Mouse (Mus musculus) thymus, adult 2 months (tissue): Measurements from ENCODE around the gene Slc25a23. TPM values are rescaled to one million over a fixed set of nuclear protein-coding genes. Genes with fewer than 3 reads are reported as not detected.
A peak's percentile ranks its signal among the peaks of the same experiment; 100 is the strongest.

ENCODE experiments used
- DNase-seq: peaks from one replicate; pipeline ENCODE4 v3.0.0; 2021
- H3K27ac ChIP-seq: fragments of 200-500 bp; 2 replicates; pipeline ENCODE4 v1.5.1; 2012; ENCODE audit warnings: low read length, control low read depth; ENCODE audit not compliant: control insufficient read depth, insufficient read depth
- H3K27me3 ChIP-seq: fragments of 200-500 bp; 2 replicates; pipeline ENCODE4 v1.6.1; 2012; ENCODE audit warnings: mild to moderate bottlenecking, low read length, moderate library complexity, mixed read lengths; ENCODE audit not compliant: control insufficient read depth, insufficient read depth
- H3K36me3 ChIP-seq: fragments of 200-500 bp; 2 replicates; pipeline ENCODE4 v1.6.1; 2012; ENCODE audit warnings: mild to moderate bottlenecking, low read length, moderate library complexity; ENCODE audit not compliant: control insufficient read depth, insufficient read depth
- H3K4me1 ChIP-seq: fragments of 200-500 bp; replicated peaks from 2 replicates; pipeline ENCODE4 v1.6.1; 2012; ENCODE audit warnings: low read length; ENCODE audit not compliant: control insufficient read depth, insufficient read depth
- H3K4me3 ChIP-seq: fragments of 200-500 bp; 2 replicates; pipeline ENCODE4 v1.5.1; 2012; ENCODE audit warnings: mild to moderate bottlenecking, low read length, control low read depth, moderate library complexity; ENCODE audit not compliant: control insufficient read depth, insufficient read depth
- CTCF ChIP-seq: fragments of 200-500 bp; IDR thresholded peaks from 2 replicates; pipeline ENCODE4 v1.5.1; 2012; ENCODE audit warnings: mild to moderate bottlenecking, control low read depth, low read length, moderate library complexity, borderline replicate concordance; ENCODE audit not compliant: control insufficient read depth, poor library complexity, insufficient read depth; ENCODE audit errors: extremely low read depth
- POLR2A ChIP-seq: fragments of 200-500 bp; IDR thresholded peaks from 2 replicates; pipeline ENCODE4 v1.6.1; 2012; ENCODE audit warnings: mild to moderate bottlenecking, low read length, control low read depth, moderate library complexity; ENCODE audit not compliant: control insufficient read depth, poor library complexity, insufficient read depth; ENCODE audit errors: extremely low read depth
- WGBS: fragments of 180-500 bp; shearing (Covaris S2); methylation state at CpG from one replicate; pipeline ENCODE4 v1.1.7; 2018; 5-methylcytosine and 5-hydroxymethylcytosine counted together
- polyA plus RNA-seq: library from polyadenylated mRNA; depleted of rRNA; stranded (reverse); fragments of >200 nt; gene quantifications from 2 replicates; pipeline ENCODE4 v1.2.3, GENCODE M21; 2012

Gene Slc25a23
- polyA plus RNA-seq, 1 experiment: 76.5 TPM

DNA sequence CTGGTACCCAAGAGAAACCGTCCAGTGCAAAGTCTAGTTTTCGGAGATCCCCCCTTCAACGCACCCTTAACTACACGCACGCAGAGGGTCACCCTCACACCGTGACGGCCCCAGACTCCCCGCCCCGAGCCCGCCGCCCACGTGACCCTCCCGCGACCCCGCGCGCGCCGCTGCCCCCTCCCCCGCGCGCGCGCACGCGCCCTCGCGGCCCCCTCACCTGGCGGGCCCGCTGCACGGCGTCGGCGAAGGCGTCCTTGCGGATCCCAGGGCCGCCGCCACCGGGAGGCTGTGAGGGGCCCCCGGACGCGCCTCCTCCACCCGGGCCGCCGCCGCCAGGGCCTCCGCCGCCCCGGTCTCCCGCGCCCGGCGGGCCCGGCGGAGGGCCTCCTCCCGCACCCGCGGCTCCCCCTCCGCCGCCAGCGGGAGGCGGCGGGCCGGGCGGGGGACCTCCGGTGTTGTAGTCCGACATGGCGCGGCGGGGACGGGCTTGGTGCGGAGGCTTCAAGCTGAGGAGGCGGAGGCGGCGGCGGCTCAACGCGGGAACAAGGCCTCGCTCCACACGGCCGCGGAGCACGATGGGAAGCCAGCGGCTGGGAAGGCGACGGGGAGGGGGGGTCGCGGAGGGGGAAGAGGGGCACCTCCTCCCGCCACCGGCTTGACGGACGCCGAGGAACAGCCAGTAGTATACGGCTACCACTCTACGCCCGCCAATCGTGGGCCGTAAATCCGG lies 28.6 kb downstream of the Slc25a23 start, which contains the start of gene Khsrp:
Gene Khsrp, minus strand, starts transcription at position 592 of the 730 bp plus-strand sequence.
- Histone ChIP-seq H3K36me3 (peaks cover 8% of the 10 kb centered on the region; the same call in 1 of the 2 replicates), H3K4me3 (peak within 1 kb of the TSS; percentile 57), H3K27me3 (no peaks in the 10 kb centered on the region), H3K4me1 (peaks cover 21% of the 10 kb centered on the region), H3K27ac (peak within 1 kb of the TSS; percentile 62)
- TF ChIP-seq CTCF (no peak), POLR2A (peak; percentile 67; the same call in 1 of the 2 replicates)
- peak; percentile 70 for DNase-seq
- WGBS: 1% methylated on average over 99 of the region's 99 CpGs

DNA sequence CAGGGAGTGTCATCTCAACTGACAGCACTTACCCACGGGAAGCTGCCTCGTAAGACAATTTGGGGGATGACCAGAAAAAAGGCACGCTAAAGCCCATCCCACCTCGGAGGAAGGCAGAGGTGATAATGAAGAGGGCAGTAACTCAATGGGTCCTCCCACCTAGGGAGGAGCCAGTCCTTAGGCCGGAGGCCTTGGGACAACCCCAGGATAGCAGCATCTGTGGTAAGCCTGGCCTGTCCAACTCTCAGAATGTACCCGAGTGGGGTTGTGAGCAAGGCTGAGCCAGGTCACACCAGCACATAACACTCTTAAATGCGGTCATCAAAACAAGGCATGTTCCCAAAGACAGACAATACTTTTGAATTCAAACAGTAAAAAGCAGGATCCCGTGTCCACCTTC lies 30.0 kb downstream of the Slc25a23 start:
- Histone ChIP-seq H3K4me1 (peaks cover 21% of the 10 kb centered on the region), H3K27ac (no peak overlapping the region), H3K4me3 (0 out of 2 replicates have a peak overlapping the region, but pooled peaks have one; percentile 3), H3K27me3 (no peaks in the 10 kb centered on the region), H3K36me3 (peaks cover 22% of the 10 kb centered on the region)
- DNase-seq: no peak
- TF ChIP-seq POLR2A (no peak), CTCF (no peak)
- 36% methylated on average over 8 of the region's 8 CpGs for WGBS

DNA sequence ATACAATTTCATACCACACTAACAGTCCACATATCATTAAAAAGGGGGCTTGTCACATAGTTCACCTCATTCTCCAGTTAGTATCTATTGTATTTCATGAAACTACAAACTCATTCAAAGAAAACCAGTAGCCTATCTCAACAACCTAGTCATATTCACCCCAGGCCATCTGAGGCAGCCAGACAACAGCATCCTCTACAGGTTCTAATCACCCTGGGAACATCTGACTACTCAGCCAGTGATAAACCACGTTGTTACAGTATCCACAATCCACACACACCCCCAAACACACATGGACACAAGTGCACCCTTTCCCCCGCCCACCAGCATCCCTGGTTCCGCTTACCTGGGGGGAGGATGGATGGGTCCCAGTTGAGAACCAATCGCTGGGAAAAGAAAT lies 32.2 kb downstream of the Slc25a23 start:
- 91% methylated on average over 4 of the region's 4 CpGs for WGBS
- no peaks in the 10 kb centered on the region for H3K27me3 ChIP-seq
- peaks cover 44% of the 10 kb centered on the region for H3K36me3 ChIP-seq
- no peak overlapping the region for H3K27ac ChIP-seq
- no peak for DNase-seq
- peaks cover 16% of the 10 kb centered on the region for H3K4me1 ChIP-seq
- H3K4me3 ChIP-seq: no peak overlapping the region
- TF ChIP-seq POLR2A (no peak), CTCF (no peak)

DNA sequence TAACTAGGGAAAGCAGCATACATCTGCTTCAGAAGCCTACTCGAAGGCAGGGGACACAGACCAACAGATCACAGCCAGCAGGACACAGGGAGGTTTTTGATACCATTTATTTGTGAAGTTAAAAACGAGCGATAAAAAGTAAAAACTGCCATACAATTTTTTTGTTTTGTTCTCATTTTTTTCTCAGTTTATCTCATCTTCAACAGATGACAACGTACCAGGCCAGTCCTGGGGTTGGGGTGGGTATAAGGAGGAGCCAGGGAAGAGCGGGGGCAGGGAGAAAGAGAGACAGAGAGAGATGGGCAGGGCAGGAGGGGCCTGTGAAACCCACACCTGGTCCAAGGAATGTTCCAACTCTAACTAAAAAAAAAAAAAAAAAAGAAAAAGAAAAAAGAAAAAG lies 38.7 kb downstream of the Slc25a23 start:
- Histone ChIP-seq H3K4me1 (no peaks in the 10 kb centered on the region), H3K27ac (no peak overlapping the region), H3K27me3 (no peaks in the 10 kb centered on the region), H3K36me3 (peaks cover 49% of the 10 kb centered on the region), H3K4me3 (no peak overlapping the region)
- DNase-seq: no peak
- WGBS: 95% methylated on average over 5 of the region's 5 CpGs
- TF ChIP-seq CTCF (no peak), POLR2A (no peak)

DNA sequence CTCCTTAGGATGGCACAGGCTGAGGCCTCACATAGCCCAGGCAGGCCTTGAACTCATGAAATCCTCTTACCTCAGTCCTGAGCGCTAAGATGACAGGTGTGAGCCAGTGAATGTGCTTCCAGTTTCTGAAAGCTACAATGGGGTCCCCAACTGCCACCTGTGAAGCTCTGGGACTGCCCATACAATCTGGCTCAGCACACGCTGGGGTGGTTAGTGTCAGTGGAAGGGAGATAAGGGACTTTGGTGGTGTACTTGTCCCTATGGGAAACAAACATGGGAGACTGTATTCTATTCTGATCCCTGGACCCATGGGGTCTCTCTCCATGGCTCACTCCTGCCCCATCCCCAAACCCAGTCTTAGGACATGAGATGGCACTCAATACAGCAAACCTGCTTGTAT lies 40.0 kb downstream of the Slc25a23 start:
- WGBS: 98% methylated on average over 2 of the region's 2 CpGs
- Histone ChIP-seq H3K27me3 (no peaks in the 10 kb centered on the region), H3K4me1 (no peaks in the 10 kb centered on the region), H3K4me3 (no peak overlapping the region), H3K27ac (no peak overlapping the region), H3K36me3 (peaks cover 37% of the 10 kb centered on the region)
- no peak for TF ChIP-seq POLR2A
- DNase-seq: no peak

DNA sequence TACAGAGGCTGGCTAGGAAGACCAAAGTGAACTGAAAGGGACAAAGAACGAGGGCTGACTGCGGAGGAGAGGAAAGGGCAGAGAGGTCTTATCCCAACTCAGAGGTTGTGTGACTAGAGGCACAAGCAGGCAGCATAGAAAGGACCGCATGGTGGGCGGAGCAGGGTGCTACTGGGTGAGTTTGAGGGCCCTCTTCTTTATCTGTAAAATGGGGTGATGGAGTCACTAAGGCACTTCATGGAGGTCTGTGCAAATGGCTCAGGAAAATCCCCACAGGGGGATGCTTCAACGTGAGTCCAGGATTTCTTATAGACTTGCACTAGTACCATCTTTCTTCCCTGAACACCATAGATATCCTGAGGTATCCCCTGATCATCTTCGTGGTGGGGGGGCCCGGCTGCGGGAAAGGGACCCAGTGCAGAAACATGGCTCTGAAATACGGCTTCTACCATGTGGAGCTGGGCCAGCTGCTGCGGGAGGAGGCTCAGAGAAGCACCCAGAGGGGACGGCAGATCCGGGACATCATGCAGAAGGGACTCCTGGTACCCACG lies 47.3 kb downstream of the Slc25a23 start:
- no peak overlapping the region for H3K4me3 ChIP-seq
- H3K36me3 ChIP-seq: peaks cover 6% of the 10 kb centered on the region
- TF ChIP-seq POLR2A (no peak), CTCF (no peak)
- H3K27me3 ChIP-seq: no peaks in the 10 kb centered on the region
- no peak for DNase-seq
- H3K4me1 ChIP-seq: peaks cover 8% of the 10 kb centered on the region
- peak overlapping the region; percentile 37 for H3K27ac ChIP-seq
- 91% methylated on average over 13 of the region's 13 CpGs for WGBS
